Mouse (Mus musculus): Measurements from ENCODE around the gene Chrna5.

GRCm38 (mm10) chr9:54969972-54970637, 10.6 kb upstream of the Chrna5 start:
- TF ChIP-seq CTCF (IDR thresholded peaks at IDR 0.05; ENCODE audit: low read depth, low read length): no peak
- TF ChIP-seq POLR2AphosphoS5 (IDR thresholded peaks at IDR 0.05; ENCODE audit: insufficient replicate concordance, low read depth, low read length): no peak

Data from G1E (cell line).